Mouse (Mus musculus): ENCODE results near the gene Mmadhc.

Mmadhc gene

GRCm38 (mm10) chr2:50267046-50267445, 29.6 kb downstream of the Mmadhc start:
- in situ Hi-C loops (cut with MboI; ENCODE audit: low sequenced_read_pairs), result no loop called here

- in situ Hi-C loops (cut with MboI; ENCODE audit: low sequenced_read_pairs), result no loop called here
These were observed 31.3 kb downstream of the Mmadhc start for GRCm38 (mm10) chr2:50265215-50265785.

GRCm38 (mm10) chr2:50264059-50264458, 32.5 kb downstream of the Mmadhc start:
- in situ Hi-C loops (cut with MboI; ENCODE audit: low sequenced_read_pairs), result no loop called here

GRCm38 (mm10) chr2:50254955-50255354, 41.6 kb downstream of the Mmadhc start:
- in situ Hi-C loops (cut with MboI; ENCODE audit: low sequenced_read_pairs), result no loop called here

- in situ Hi-C loops (cut with MboI; ENCODE audit: low sequenced_read_pairs), result no loop called here
These were observed 48.0 kb downstream of the Mmadhc start for GRCm38 (mm10) chr2:50248551-50248950.

GRCm38 (mm10) chr2:50233491-50233890, 63.1 kb downstream of the Mmadhc start:
- in situ Hi-C loops (cut with MboI; ENCODE audit: low sequenced_read_pairs), result no loop called here
